Mouse (Mus musculus): ENCODE results near the gene Usb1. TPM values are rescaled to one million over a fixed set of nuclear protein-coding genes. Genes with fewer than 3 reads are reported as not detected.

The Usb1 gene
- polyA plus RNA-seq, 1 experiment from 2014 or later, result 33.0 TPM

- peaks cover 10% of the 10 kb centered on the region for H3K4me1 ChIP-seq
- no peak overlapping the region for H3K4me3 ChIP-seq
- H3K9me3 ChIP-seq, result no peaks in the 10 kb centered on the region
- no peak for DNase-seq (ENCODE audit: low spot score)
- no peak overlapping the region for H3K27ac ChIP-seq
- H3K36me3 ChIP-seq, result no peaks in the 10 kb centered on the region
- 62% methylated on average over 5 of the region's 5 CpGs for WGBS
- H3K27me3 ChIP-seq (ENCODE audit: insufficient read depth, poor library complexity, severe bottlenecking), result no peaks in the 10 kb centered on the region
Observed at GRCm38 (mm10) chr8:95386037-95386436, 54.0 kb downstream of the Usb1 start.

- Histone ChIP-seq H3K36me3 (no peaks in the 10 kb centered on the region), H3K9me3 (no peaks in the 10 kb centered on the region), H3K4me1 (peaks cover 12% of the 10 kb centered on the region), H3K27me3 (ENCODE audit: insufficient read depth, poor library complexity, severe bottlenecking) (no peaks in the 10 kb centered on the region), H3K27ac (no peak overlapping the region), H3K4me3 (no peak overlapping the region)
- 86% methylated on average over 10 of the region's 10 CpGs for WGBS
- no peak for DNase-seq (ENCODE audit: low spot score)
Observed at GRCm38 (mm10) chr8:95387221-95387620, 55.1 kb downstream of the Usb1 start.

- H3K36me3 ChIP-seq, result no peaks in the 10 kb centered on the region
- H3K4me1 ChIP-seq, result peaks cover 18% of the 10 kb centered on the region
- H3K27ac ChIP-seq, result no peak overlapping the region
- 81% methylated on average over 7 of the region's 7 CpGs for WGBS
- no peaks in the 10 kb centered on the region for H3K9me3 ChIP-seq
- no peak for DNase-seq (ENCODE audit: low spot score)
- H3K27me3 ChIP-seq (ENCODE audit: insufficient read depth, poor library complexity, severe bottlenecking), result no peaks in the 10 kb centered on the region
- no peak overlapping the region for H3K4me3 ChIP-seq
Observed at GRCm38 (mm10) chr8:95387936-95388335, 55.9 kb downstream of the Usb1 start.

GRCm38 (mm10) chr8:95390312-95390711 is 58.2 kb downstream of the Usb1 start:
- no peaks in the 10 kb centered on the region for H3K36me3 ChIP-seq
- DNase-seq (ENCODE audit: low spot score), result no peak
- H3K27ac ChIP-seq, result peak overlapping the region; percentile 71
- WGBS, result 59% methylated on average over 4 of the region's 4 CpGs
- no peaks in the 10 kb centered on the region for H3K9me3 ChIP-seq
- no peak overlapping the region for H3K4me3 ChIP-seq
- H3K27me3 ChIP-seq (ENCODE audit: insufficient read depth, poor library complexity, severe bottlenecking), result no peaks in the 10 kb centered on the region
- peaks cover 32% of the 10 kb centered on the region for H3K4me1 ChIP-seq

GRCm38 (mm10) chr8:95391101-95391500 is 59.0 kb downstream of the Usb1 start:
- 71% methylated on average over 7 of the region's 7 CpGs for WGBS
- H3K27ac ChIP-seq, result peak overlapping the region; percentile 71; the same call in 1 of the 2 replicates

GRCm38 (mm10) chr8:95392604-95393003 is 60.5 kb downstream of the Usb1 start:
- H3K4me3 ChIP-seq, result no peak overlapping the region
- H3K36me3 ChIP-seq, result no peaks in the 10 kb centered on the region
- WGBS, result 60% methylated on average over 5 of the region's 5 CpGs
- peaks cover 55% of the 10 kb centered on the region for H3K4me1 ChIP-seq
- no peak for DNase-seq (ENCODE audit: low spot score)
- H3K9me3 ChIP-seq, result no peaks in the 10 kb centered on the region
- no peaks in the 10 kb centered on the region for H3K27me3 ChIP-seq (ENCODE audit: insufficient read depth, poor library complexity, severe bottlenecking)
- peak overlapping the region; percentile 77 for H3K27ac ChIP-seq

More at GRCm38 (mm10) chr8:95391101-95391500, 59.0 kb downstream of the Usb1 start:
- no peak for DNase-seq (ENCODE audit: low spot score)
- H3K36me3 ChIP-seq, result no peaks in the 10 kb centered on the region
- H3K4me3 ChIP-seq, result no peak overlapping the region
- peaks cover 40% of the 10 kb centered on the region for H3K4me1 ChIP-seq
- no peaks in the 10 kb centered on the region for H3K9me3 ChIP-seq
- no peaks in the 10 kb centered on the region for H3K27me3 ChIP-seq (ENCODE audit: insufficient read depth, poor library complexity, severe bottlenecking)

GRCm38 (mm10) chr8:95395186-95395918 is 63.3 kb downstream of the Usb1 start:
- Histone ChIP-seq H3K27me3 (ENCODE audit: insufficient read depth, poor library complexity, severe bottlenecking) (no peaks in the 10 kb centered on the region; the same call in 1 of the 2 replicates), H3K36me3 (no peaks in the 10 kb centered on the region), H3K4me1 (peaks cover 56% of the 10 kb centered on the region), H3K9me3 (no peaks in the 10 kb centered on the region), H3K27ac (peak overlapping the region; percentile 88), H3K4me3 (peak overlapping the region; percentile 9; the same call in 1 of the 2 replicates)
- DNase-seq (ENCODE audit: low spot score), result peak; percentile 72
- WGBS, result 18% methylated on average over 8 of the region's 8 CpGs

GRCm38 (mm10) chr8:95396752-95397151 is 64.7 kb downstream of the Usb1 start:
- no peak for DNase-seq (ENCODE audit: low spot score)
- peak overlapping the region; percentile 76 for H3K27ac ChIP-seq
- no peaks in the 10 kb centered on the region for H3K9me3 ChIP-seq
- H3K4me3 ChIP-seq, result no peak overlapping the region
- H3K27me3 ChIP-seq (ENCODE audit: insufficient read depth, poor library complexity, severe bottlenecking), result no peaks in the 10 kb centered on the region; the same call in 1 of the 2 replicates
- H3K4me1 ChIP-seq, result peaks cover 53% of the 10 kb centered on the region
- no peaks in the 10 kb centered on the region for H3K36me3 ChIP-seq
- WGBS, result 34% methylated on average over 11 of the region's 11 CpGs

Other genes with a start within 250 kb of the Usb1 start
- gene Kifc3, start 129.5 kb upstream of the Usb1 start, polyA plus RNA-seq (2016; fragmentation: Nextera tagmentation; extraction: Ambion mirVana), result 13.9 and 15.3 TPM in 2 replicates
- gene Cngb1, start 25.7 kb upstream of the Usb1 start, polyA plus RNA-seq (2016; fragmentation: Nextera tagmentation; extraction: Ambion mirVana), result 0.17 TPM in 1 of 2 replicates, not detected in the other
- gene Tepp, start 21.7 kb upstream of the Usb1 start, polyA plus RNA-seq (2016; fragmentation: Nextera tagmentation; extraction: Ambion mirVana), result not detected in 2 replicates
- gene Zfp319, start 334 bp upstream of the Usb1 start, polyA plus RNA-seq (2016; fragmentation: Nextera tagmentation; extraction: Ambion mirVana), result 7.5 TPM in 2 replicates
- 30.9 and 50.2 TPM in 2 replicates for gene Mmp15, start 20.0 kb downstream of the Usb1 start, polyA plus RNA-seq (2016; fragmentation: Nextera tagmentation; extraction: Ambion mirVana)
- gene Cfap20, start 102.6 kb downstream of the Usb1 start, polyA plus RNA-seq (2016; fragmentation: Nextera tagmentation; extraction: Ambion mirVana), result 126 and 129 TPM in 2 replicates
- 7.4 and 11.5 TPM in 2 replicates for gene Csnk2a2, start 157.8 kb downstream of the Usb1 start, polyA plus RNA-seq (2016; fragmentation: Nextera tagmentation; extraction: Ambion mirVana)
- 1.4 and 2.2 TPM in 2 replicates for gene Ccdc113, start 201.8 kb downstream of the Usb1 start, polyA plus RNA-seq (2016; fragmentation: Nextera tagmentation; extraction: Ambion mirVana)
- not detected in 2 replicates for gene Prss54, start 244.1 kb downstream of the Usb1 start, polyA plus RNA-seq (2016; fragmentation: Nextera tagmentation; extraction: Ambion mirVana)

Data from heart, embryonic 10.5 days (tissue).